Mouse (Mus musculus) megakaryocyte, embryonic 14.5 days (primary cell): ENCODE measurements around the gene Cep19.

ENCODE experiments used
- FLI1 ChIP-seq: IDR thresholded peaks from 2 replicates; pipeline ENCODE4 v1.6.1; 2012; ENCODE audit warnings: low read length, inconsistent platforms, mixed read lengths
- GATA1 ChIP-seq: IDR thresholded peaks from 3 replicates; pipeline ENCODE4 v1.6.1; 2012; ENCODE audit warnings: mixed read lengths, low read length, inconsistent platforms, borderline replicate concordance

- TF ChIP-seq GATA1 (no peak), FLI1 (no peak)
Observed at GRCm38 (mm10) chr16:32154437-32154836, 54.8 kb downstream of the Cep19 start.
